In the genomic region with DNA sequence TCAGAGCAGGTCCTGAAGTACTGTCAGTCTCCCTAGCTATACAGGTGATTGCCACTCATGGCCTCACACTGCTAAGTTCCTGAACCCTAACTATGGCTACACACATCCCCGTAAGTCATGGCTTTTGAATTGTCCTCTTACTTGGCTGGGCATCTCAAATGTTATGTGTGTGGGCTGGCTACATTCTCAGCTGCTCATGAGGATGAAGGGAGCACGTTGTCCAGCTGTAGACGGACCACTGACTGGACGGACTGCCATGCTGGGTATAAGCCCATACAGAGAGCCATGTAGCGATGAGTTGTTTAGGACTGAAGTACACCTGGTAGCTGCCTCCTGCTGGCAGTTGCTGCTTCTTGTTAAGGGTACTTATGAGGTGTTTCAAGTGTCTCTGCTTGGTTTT, we compare ENCODE assay signal across 17 mouse cellular contexts.
"Had no signal": no experiment of that assay in that cellular context is flagged by ENCODE, and none has a peak within 500 bp of the region (broad histone marks: within the 10 kb centered on the region; RNA-seq: fewer than 3 reads in every experiment).

No protein-coding gene starts in this region.

- H3K36me3 ChIP-seq: stomach, embryonic 15.5 days had no signal

- H3K27me3 ChIP-seq: neural tube, embryonic 12.5 days; neural tube, embryonic 13.5 days; neural tube, embryonic 15.5 days; stomach, embryonic 15.5 days had no signal

- H3K4me1 ChIP-seq: stomach, embryonic 15.5 days had no signal

- H3K4me2 ChIP-seq: neural tube, embryonic 12.5 days; neural tube, embryonic 13.5 days; neural tube, embryonic 15.5 days; stomach, embryonic 15.5 days had no signal

- DNase-seq: retina, postnatal 1 day; right cerebral cortex, adult 18-20 months; right cerebral cortex, postnatal 14 days; right cerebral cortex, postnatal 25 days; right cerebral cortex, postnatal 4 days; spleen, adult 18-20 months; thymus, adult 18-20 months; thymus, adult 2 months; thymus, postnatal 14 days; thymus, postnatal 25 days; thymus, postnatal 36 days; thymus, postnatal 4 days had no signal

- H3K4me3 ChIP-seq: neural tube, embryonic 12.5 days; neural tube, embryonic 13.5 days; neural tube, embryonic 15.5 days; stomach, embryonic 15.5 days had no signal

- H3K9me3 ChIP-seq: neural tube, embryonic 12.5 days; neural tube, embryonic 13.5 days; neural tube, embryonic 15.5 days; stomach, embryonic 15.5 days had no signal

- H3K27ac ChIP-seq: neural tube, embryonic 12.5 days; neural tube, embryonic 15.5 days; stomach, embryonic 15.5 days; stomach, postnatal 0 days had no signal

- H3K9ac ChIP-seq: neural tube, embryonic 12.5 days; neural tube, embryonic 13.5 days; neural tube, embryonic 15.5 days; stomach, embryonic 15.5 days had no signal
